Mouse (Mus musculus) left cerebral cortex, adult 9 months (tissue): ENCODE measurements around the gene Gpr152.
"Not testable (repeated sequence)": the region's sequence is repeated elsewhere in the genome, so short reads cannot be mapped to it uniquely, and the experiment has no call there.

Experiments
- DNase-seq, 2 experiments: peaks; one replicate each; pipeline ENCODE4 v3.0.0; 2022; ENCODE audit warnings: low spot score in 2 of 2

Gpr152 gene

DNA sequence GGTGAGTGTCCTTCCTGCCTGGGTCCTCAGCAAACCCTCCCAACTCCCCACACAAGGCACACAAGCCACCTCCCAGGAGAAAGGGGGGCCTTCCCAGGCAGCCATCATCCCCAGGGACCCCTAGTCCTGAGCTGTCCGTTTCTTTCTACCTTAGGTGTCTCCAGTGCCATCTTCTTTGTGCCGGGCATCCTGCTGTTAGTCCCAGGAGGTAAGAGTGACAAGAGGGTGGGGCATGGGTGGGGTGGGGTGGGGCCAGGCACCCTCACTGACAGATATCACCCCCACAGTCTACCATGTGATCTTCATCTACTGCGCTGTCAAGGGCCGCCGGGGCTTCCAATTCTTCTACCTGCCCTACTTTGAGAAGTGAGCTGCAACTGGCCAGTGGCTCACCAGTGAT is 8.5 kb upstream of the Gpr152 start:
- no peak for DNase-seq

DNA sequence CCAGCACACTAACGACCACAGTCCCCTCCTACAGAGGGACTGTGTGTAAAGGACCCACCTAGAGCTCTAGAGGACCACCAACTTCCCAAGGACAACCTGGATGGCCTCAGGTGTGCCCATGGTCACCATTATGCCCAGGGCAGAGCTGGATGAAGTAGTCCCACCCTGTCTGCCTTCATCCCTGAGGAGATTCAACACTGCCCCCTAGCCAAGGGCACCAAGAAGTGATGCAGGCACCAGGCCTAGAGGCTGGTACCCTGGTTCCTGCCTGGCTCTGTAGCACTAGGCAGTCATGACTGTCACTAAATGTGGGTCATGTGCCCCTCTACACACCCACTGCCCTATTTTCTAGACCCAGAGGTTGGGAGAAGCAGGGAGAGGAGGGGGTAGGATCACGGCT is 7.8 kb upstream of the Gpr152 start:
- no peak for DNase-seq

DNA sequence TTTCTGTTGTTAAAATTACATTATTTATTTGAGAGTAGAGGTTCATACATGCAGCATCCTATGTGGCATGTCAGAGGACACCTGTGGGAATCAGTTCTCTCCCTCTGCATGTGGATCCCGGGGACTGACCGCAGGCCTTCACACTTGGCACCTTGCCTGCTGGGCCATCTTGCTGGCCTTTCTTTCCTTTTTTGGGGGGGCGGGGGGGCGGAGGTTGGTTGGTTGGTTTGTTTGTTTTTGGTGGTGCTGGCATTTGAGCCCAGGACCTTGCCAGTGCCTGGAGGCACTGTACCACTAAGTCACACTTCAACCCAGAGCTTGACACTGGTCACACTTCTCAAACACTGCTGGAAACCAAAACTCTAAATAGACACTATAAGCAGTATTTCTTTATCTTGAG is 5.2 kb upstream of the Gpr152 start:
- DNase-seq, result no peak

DNA sequence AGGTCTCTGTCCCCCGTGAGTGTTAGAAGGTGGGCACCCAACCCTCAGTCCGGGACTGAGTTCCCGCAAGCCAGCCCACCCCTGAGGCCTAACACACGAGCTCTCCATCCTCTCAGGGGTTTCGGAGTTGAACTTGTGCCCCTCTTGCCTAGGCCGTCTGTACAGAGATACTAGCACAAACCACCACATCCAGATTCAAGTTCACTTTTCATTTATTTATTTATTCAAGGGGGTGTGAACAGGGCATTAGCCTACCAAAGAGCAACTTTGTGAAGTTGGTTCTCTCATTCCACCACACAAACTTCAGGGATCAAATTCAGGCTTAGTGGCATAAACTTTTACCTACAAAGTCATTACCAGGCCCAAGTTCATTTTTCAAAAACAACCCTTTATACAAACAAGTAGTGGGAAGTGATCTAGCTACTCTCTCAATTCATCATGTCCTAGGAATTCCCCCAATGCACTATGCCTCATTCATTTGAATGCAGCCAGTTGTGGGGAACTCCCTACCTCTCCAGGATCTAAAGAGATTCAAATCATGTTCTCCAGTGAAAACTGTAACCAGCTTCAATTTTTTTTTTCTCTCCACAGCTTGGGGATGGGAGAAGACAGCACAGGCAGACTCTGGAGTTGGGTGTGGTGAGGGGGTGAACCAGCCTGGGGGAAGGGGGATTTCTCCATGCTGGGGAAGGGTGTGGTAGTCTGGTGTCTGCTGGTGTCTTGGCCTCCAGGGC is 4.2 kb upstream of the Gpr152 start:
- not testable (repeated sequence) for DNase-seq

DNA sequence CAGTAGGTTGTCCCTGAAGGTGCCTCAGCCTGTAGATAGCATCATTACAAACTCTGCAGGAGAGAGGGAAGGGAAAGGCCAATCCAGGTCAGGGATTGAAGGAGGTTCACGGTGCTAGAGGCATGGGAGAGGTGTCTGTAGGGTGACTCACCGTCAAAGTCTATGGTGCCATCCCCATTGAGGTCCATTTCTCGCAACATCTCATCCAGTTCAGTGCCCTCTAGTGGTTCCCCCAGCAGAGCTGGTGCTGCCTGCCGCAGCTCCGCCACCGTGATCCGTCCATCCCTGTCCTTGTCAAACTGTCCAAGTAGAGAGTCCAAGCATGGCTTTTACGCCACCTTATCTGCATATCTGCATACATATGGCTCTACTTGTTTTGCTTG is 3.6 kb upstream of the Gpr152 start:
- DNase-seq, result not testable (repeated sequence)

DNA sequence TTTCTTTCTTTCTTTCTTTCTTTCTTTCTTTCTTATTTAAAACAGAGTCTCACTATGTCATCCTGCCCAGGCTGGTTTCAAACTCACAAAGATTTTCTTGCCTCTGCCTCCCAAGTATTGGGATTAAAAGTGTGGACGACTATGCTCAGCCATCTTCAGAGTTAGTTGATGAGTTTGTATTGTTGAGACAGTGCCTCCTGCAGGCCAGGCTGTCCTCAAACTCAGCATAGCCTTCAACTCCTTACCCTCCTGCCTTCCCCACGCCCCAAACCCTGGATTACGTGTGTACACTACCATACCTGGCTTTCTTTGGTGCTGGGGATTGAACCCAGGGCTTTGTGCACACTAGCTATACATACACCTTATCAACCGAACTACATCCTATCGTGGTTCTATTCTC is 3.1 kb upstream of the Gpr152 start:
- DNase-seq, result no peak

DNA sequence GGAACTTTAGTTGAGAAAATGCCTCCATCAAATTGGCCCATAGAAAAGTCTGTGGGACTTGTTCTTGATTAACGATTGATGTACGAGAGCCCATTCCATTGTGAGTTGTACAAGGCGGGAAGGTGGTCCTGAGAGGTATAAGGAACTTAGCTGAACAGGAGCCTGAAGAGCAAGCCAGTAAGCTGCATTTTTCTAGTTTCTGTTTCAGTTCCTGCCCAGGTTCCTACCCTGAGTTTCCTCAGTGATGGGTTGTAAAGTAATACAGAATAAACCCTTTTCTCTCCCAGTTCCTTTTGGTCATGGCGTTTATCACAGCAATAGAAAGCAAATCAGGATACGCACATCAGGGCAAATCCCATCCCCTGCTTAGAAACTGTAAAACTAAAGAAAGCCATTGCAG is 1.7 kb upstream of the Gpr152 start:
- DNase-seq, result no peak

DNA sequence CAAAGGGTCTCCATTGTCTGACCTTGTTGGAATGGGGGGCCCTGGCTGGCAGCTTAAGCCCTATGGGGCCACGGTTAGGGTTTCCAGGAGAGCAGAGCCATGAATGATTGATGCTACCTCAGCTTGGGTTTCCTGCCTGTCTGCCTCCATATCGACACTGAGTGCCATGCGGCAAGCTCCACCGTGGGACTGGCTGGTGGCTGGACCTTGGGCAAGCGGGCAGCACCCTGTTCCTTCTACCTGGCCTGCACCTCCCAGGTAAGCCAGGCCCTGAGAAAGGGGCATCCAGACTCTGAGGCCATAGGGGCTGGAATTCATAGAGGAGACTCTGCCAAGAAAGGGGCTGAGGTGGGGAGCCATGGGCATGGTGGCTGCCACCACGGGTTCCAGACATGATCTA is 560 bp downstream of the Gpr152 start:
- DNase-seq, result no peak

DNA sequence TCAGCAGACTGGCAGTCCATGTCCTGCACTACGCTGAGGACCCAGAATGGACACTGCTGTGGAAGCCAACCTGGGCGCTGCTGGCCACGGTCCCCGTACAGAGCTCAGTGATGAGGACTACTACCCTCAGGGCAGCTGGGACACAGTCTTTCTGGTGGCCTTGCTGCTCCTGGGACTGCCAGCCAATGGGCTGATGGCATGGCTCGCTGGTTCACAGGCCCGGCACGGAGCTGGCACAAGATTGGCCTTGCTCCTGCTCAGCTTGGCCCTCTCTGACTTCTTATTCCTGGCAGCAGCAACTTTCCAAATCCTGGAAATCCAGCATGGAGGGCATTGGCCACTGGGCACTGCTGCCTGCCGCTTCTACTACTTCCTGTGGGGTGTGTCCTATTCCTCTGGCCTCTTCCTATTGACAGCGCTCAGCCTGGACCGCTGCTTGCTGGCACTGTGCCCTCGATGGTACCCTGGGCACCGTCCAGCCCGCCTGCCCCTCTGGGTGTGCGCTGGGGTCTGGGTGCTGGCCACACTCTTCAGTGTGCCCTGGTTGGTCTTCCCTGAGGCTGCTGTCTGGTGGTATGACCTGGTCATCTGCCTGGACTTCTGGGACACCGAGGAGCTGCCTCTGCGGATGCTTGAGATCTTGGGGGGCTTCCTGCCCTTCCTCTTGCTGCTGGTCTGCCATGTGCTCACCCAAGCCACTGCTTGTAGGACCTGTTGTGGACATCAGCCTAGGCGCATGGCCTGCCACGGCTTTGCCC is 3.0 kb downstream of the Gpr152 start:
- DNase-seq, result no peak

DNA sequence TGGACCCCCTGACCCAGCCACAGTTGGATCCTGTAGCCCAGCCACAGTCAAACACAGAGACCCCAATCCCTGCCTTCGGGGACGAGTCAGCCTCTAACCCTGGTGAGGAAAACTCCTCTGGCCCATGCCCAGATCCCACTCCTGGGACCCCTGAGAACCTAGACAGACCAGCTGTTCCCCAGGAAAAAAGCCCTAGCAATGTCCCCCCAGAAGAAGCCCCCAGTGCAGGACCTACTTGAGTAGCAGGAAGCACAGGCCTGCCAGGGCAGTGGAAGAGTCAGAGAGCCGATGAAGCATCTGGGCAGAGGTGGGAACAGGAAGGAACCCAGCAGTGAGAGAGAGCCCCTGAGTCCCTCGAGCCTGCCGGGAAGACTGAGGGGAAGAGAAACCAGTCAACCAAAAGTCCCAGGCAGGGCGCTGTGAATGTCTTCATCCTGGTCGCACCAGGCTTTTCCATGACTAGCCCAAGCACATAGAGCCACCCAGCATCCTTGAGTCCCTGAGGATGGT is 4.2 kb downstream of the Gpr152 start, which contains the start of gene Cabp4:
Gene Cabp4 (minus strand): TSS at position 275 of the 510 bp plus-strand sequence.
- no peak for DNase-seq

DNA sequence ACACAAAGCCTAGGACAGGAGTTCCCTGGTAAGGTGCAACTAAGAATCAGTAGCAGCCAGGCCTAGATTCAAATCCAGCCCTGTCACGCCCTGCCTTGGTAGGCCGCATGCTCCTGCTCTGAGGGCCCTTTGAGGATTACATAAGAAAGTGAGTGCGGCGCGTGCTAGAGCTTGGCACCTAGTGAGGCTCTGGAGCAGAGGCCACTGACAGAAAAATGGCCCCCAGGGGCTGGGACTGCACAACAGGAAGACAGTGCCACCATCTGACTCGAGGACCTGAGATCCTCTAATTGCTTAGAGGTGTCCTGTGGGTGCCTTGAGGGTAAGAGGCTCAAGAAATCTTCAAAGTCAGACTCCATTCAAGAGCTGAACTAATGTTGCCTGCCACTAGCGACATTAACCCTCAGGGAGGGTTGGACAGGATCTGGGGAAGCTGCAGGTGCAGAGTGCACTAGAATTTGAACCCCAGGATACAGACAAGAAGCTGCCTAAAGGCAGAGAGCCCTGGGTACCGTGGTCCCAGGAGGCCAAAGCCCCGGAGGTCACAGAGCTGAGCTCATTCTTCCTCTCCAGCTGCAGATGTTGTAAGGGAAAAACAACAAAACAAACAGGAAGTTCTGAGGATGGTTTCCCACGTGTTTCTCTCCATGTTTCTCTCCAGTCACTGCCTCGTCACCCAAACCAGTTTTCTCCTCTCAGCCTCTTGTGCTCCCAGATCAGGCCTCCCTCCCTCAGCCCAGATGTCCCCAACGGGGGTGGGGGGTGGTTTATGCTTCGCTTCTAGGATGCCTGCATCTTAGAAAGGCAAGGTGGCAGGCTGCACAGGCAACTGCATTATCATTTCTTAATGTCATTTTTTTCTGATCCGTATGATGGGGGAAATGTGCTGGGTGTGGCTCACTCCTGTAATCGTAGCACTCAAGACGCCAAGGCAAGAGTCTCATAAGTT is 5.2 kb downstream of the Gpr152 start:
- no peak for DNase-seq

DNA sequence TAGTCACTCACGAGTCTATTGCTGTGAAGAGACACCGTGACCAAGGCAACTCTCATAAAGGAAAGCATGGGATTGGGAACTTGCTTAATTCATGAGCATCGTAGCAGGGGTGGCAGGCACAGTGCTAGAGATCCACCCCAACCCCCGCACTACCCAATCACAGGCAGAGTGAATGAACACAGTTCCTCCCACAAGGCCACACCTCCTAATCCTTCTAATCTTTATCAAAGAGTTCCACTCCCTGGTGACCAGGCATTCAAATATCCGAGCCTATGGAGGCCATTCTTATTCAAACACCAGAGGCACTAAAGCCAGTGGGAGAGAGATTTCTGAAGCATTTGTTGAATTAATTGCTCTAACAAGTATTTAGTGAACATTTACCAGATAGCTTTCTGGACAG is 6.3 kb downstream of the Gpr152 start:
- DNase-seq, result no peak

DNA sequence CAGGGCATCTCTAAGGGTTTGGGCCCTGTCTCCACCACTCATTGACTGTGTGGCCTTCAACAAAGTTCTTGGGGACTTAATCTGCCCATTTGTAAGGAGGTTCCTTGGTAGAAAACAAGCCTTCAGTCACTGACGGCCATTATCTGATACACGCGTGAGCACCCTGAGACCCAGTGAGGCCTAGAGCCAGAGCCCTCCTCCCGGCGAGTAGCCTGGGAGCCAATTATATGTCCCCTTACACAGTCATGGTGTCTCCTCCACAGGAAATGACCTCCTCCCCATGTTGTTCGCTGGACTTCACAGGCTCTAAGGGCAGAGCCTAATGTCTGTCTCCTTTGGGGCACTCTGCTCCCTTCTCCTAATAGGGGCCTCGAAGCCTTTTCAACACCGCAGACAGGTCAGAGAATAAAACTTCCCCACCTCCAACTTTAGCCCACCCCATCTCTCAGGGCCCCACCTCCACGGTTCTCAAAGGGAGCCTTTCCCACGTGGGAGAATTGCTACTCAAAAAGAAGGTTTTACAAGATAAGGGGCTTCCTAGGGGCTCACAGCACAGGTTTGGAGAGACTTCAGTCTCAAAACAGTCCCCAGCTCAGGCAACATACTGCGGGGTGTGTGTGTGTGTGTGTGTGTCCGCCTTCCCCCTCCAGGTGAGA is 6.9 kb downstream of the Gpr152 start:
- DNase-seq, result no peak

DNA sequence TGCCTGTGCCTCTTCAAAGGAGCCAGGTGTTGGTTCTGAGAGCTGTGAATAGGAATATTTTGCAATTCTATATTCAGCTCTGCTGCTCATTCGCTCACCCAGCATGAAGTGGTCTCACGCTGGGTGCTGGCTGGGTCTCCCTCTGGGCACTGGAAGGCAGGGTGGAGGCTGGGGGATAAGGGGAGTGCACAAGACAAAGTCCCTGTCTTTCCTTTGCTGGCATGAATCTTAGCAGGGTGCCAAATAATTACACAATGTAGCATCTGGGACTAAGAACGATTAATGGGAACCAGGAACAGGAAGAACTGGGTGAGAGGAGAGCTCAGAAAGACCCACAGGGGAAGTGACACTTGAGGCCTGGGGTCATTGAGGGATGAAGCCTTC is 7.4 kb downstream of the Gpr152 start:
- DNase-seq, result no peak

DNA sequence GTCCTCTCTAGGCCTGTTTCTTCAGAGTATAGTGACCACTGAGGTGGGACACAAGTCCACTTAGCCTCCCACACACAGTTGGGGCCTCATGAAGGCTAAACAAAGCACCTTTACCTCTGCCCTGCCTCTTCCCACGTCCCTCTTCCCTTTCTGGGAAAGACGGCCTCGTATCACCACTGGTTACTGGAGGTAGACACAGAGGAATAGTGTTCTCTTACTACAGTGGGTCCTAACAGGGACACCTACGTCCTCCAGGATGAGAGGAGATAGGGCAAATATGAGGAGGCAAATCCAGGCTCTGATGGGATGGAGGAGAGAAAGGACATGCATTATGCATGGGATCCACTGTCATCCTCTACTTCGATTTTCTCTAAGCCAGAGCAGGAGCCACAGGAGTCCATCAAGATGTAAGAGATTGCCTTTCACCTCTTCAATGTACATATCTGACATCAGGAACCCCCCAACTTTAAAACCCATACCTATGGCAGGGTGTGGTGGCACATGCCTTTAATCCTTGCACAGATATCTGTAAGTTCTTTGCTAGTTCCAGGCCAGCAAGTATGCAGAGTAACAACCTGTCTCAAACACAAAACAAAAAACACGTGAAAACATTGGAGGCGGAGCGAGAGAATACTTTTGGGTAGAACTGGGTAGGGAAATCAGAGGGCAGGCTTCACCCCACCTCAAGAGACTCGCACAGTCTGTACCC is 8.3 kb downstream of the Gpr152 start:
- no peak for DNase-seq

DNA sequence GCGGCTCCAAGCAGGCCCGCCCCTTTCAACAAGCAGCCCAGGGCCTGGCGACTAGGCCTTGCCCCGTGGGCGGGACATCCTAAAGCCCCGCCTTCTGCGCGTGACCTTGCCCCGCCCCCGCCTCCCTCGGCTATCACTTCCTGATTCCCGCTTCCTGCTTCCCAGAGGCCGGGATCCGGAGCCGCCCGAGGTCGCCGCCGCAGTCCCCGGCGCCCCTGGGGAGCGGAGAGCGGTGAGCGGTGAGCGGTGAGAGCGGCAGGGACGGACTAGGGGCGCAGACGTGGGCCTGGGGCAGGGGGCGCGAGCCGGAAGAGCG is 8.9 kb downstream of the Gpr152 start, which contains the start of gene Coro1b:
Gene Coro1b (plus strand): TSS at position 129 of the 316 bp plus-strand sequence.
- peak; percentile 84 to 95 for DNase-seq

DNA sequence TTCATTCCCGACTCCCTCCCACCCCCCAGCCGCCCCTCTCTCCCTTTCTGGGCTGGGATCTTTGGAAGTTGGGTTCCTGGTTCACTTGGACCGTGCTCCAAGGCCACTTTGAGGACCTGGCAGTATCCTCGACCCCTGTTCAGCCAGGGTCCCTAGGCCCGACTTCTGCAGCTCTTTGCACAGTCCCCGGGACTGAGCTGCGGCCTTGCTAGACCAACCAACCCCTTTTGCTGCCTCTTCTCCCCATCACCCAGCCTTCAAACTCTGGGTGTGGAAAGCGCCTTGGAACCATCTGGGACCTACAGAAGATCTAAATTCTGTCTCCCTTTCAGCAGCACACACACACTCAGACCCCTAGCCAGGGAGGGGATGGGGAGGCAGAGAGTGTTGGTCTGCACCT is 9.2 kb downstream of the Gpr152 start:
- no peak for DNase-seq

DNA sequence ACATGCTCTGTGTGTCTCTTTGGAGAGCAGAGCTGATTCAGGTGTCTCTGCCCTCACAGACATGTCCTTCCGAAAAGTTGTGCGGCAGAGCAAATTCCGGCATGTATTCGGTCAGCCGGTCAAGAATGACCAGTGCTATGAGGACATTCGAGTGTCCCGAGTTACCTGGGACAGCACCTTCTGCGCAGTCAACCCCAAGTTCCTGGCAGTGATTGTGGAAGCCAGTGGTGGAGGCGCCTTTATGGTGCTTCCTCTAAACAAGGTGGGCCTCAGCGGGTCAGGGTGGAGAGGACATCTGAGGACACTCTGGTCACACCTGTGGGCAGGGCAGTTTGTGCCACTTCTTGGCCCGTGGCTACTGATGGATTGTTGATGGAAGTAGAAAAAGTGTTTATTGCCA is 9.7 kb downstream of the Gpr152 start:
- DNase-seq, result no peak

DNA sequence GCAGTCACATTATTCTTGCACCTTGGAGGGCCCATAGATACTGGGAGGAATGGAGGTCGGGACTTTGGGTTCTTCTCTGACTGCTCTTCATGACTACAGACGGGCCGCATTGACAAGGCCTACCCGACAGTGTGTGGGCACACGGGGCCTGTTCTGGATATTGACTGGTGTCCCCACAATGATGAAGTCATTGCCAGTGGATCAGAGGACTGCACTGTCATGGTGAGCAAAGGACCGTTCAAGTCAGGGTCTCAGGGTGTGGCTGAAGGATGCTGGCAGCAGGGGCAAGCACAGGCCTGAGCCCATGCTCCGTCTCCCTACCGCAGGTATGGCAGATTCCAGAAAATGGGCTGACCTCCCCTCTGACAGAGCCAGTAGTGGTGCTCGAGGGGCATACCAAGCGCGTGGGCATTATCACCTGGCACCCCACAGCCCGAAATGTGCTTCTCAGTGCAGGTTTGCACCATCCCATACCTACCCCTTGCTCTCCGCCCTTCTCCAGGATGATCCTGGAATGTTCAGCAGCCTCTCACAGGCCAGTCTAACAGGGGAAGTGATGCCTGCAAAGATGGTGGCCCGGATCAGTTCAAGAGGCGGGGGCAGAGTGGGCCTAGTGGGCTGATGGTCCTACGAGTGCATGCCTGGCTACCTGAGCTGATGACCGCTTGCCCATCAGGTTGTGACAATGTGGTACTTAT is 10.3 kb downstream of the Gpr152 start:
- DNase-seq, result no peak
